Mouse (Mus musculus): ENCODE data around the gene Lrrc37a. TPM values are rescaled to one million over a fixed set of nuclear protein-coding genes. Genes with fewer than 3 reads are reported as not detected.
A peak's percentile ranks its signal among the peaks of the same experiment; 100 is the strongest.
"Not testable (repeated sequence)": the region's sequence is repeated elsewhere in the genome, so short reads cannot be mapped to it uniquely, and the experiment has no call there.

Gene Lrrc37a
- polyA plus RNA-seq, 1 experiment from 2014 or later = not detected

DNA sequence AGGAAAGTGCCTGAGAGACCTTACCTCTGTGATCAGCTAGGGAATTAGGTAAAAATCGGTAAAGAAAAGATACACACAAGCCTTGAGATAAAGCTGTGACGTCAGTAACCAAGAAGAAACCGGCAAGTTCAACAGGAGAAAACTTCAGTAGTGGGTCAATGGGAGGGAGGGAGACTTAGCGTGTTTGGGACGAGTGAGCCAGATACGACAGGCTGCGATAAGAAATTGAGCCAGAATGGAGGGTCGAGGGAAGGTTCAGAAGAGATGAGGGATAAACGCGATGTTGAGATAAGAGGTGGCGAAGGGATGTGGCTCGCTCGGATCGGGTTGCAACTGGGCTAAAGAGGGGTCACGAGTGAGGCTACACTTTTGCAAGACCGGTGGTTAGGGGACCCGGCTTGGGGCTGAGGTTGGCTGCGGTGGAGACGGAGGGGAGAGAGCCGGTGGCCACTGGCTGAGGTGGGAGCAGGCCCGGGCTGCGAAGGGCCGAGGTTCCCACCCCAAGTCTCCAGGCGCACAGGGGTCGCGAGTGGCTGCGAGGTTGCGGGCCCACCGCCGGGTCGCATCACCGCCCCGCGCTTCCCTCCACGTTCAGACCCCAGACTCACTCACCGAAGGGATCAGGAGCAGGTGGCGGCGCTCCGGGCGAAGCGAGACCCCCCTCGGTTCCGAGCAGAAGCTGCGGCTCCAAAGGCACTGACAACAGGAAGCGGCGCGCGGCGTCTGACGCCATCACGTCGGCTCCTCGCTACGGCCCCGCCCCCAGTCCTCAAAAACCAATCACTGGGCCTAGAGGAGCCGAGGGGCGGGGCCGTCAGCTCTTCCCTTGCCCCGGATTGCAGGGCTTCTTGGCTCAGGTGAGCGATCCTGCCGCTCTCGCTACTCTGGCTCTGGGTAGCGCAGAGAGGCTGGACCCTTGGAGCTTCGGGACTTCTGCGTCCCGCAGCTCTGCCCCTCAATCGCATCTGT, 92.1 kb downstream of the Lrrc37a start, which contains the start of gene Plekhm1:
TSS of gene Plekhm1 (minus strand) at position 707 of the 969 bp plus-strand sequence.
- Histone ChIP-seq H3K27me3 (no peaks in the 10 kb centered on the region), H3K4me1 (peaks cover 25% of the 10 kb centered on the region), H3K4me3 (replicated peaks) (peak within 1 kb of the TSS; percentile 84), H3K9me3 (no peaks in the 10 kb centered on the region), H3K27ac (0 out of 2 replicates have a peak within 1 kb of the TSS, but pooled peaks have one; percentile 42), H3K4me2 (peak within 1 kb of the TSS; percentile 85), H3K9ac (peak within 1 kb of the TSS; percentile 82), H3K36me3 (replicated peaks) (no peaks in the 10 kb centered on the region)
- under 1% methylated on average over 66 of the region's 67 CpGs for WGBS
- peak; percentile 98 for ATAC-seq (ENCODE audit: low FRiP score)

DNA sequence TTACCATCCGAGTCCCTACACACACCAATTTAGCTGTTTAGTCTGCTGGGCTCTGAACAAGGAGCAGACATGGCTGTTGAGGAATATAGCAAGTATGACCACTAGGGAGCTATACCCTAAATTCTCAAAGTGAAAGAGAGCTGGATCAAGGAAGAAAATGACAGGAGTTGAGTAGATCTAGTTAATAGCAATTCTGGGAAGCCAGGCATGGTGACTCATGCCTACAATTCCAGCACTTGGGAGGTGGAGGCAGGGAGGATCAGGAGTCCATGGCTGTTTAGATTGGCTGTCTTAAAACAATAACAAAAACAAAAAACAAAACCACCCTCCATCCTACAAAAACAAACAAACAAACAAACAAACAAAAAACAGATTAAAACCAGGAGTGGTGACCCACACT, 93.1 kb downstream of the Lrrc37a start:
- no peak overlapping the region for H3K9ac ChIP-seq
- peak overlapping the region; percentile 84; the same call in 1 of the 2 replicates for H3K4me3 ChIP-seq (replicated peaks)
- peak overlapping the region; percentile 85; the same call in 1 of the 2 replicates for H3K4me2 ChIP-seq

DNA sequence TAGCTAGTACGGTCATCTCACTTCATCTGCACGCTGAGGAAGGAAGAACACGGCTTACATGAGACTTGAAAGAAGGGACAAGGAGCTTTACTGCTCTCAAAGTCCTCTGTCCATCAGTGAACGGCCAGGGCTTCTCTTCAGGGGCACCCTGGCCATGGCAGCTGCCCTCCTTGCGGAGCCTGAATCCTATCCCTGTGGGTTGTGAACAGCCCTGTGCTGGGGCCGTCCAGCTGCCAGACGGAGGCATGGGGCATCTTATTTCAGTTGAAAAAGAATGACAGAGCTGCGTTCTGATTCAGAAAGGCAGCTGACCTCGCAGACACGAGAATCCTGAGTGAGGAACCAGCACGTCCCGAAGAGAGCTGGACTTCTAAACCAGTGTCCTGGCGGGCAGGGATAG, 95.5 kb downstream of the Lrrc37a start:
- H3K9ac ChIP-seq = no peak overlapping the region
- 95% methylated on average over 13 of the region's 13 CpGs for WGBS
- ATAC-seq (ENCODE audit: low FRiP score) = no peak

More for the DNA sequence above, 93.1 kb downstream of the Lrrc37a start:
- 88% methylated on average over 1 of the region's 1 CpGs for WGBS
- Histone ChIP-seq H3K4me1 (peaks cover 27% of the 10 kb centered on the region), H3K27me3 (no peaks in the 10 kb centered on the region), H3K27ac (no peak overlapping the region), H3K9me3 (no peaks in the 10 kb centered on the region), H3K36me3 (replicated peaks) (0 out of 2 replicates have a peak, but pooled peaks cover 2% of the 10 kb centered on the region)
- ATAC-seq (ENCODE audit: low FRiP score) = no peak

DNA sequence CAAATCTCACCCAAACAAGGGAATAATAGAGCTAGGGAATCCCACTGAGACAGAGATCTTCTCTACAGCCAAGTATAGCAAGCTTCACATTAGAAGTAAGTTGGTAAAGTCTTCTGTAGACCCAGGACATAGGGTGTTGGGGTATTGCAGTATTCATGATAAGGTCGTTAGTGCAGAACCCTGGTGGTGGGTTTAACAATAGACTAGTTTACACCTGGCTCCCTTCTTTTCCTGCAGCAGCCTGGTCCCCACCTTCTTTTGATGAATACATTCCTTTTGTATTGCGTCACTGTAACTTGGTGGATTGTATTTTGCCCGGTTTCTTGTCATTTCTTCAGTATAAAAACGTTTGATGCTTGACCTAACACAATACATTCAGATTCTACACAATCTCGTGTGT, 97.3 kb downstream of the Lrrc37a start:
- H3K27me3 ChIP-seq; H3K4me2 ChIP-seq; ATAC-seq (ENCODE audit: low FRiP score); H3K27ac ChIP-seq; H3K4me3 ChIP-seq (replicated peaks); H3K9me3 ChIP-seq; H3K9ac ChIP-seq; H3K36me3 ChIP-seq (replicated peaks): not testable (repeated sequence)
- 44% methylated on average over 5 of the region's 5 CpGs for WGBS
- peaks cover 21% of the 10 kb centered on the region for H3K4me1 ChIP-seq

More for the DNA sequence above, 95.5 kb downstream of the Lrrc37a start:
- Histone ChIP-seq H3K36me3 (replicated peaks) (peaks cover 9% of the 10 kb centered on the region), H3K9me3 (no peaks in the 10 kb centered on the region), H3K27me3 (no peaks in the 10 kb centered on the region), H3K4me1 (peaks cover 27% of the 10 kb centered on the region), H3K4me2 (no peak overlapping the region), H3K4me3 (replicated peaks) (no peak overlapping the region), H3K27ac (no peak overlapping the region)

DNA sequence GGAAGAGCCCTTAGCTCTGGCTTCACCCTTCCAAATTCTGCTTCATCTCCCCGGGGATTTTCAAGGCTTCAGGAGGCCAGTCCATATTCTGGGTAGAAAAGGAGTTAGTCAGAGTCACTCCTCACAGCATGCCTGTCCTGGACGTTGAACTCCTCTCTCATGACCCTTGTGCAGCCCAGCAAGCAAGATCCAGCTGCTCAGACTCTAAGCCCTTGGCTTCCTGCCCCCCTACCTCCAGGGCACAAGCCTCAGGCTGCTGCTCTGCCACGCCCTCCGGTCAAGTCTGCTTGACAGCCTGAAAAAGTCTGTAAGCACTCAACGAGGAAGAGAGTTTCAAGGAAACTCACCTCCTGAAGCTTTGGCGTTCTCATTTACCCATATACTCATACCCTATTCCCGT, 97.8 kb downstream of the Lrrc37a start:
- no peak overlapping the region for H3K27ac ChIP-seq
- H3K4me2 ChIP-seq = no peak overlapping the region
- H3K36me3 ChIP-seq (replicated peaks) = peaks cover 9% of the 10 kb centered on the region
- no peak for ATAC-seq (ENCODE audit: low FRiP score)
- no peak overlapping the region for H3K4me3 ChIP-seq (replicated peaks)
- 80% methylated on average over 7 of the region's 7 CpGs for WGBS
- H3K4me1 ChIP-seq = peaks cover 16% of the 10 kb centered on the region
- no peak overlapping the region for H3K9ac ChIP-seq
- no peaks in the 10 kb centered on the region for H3K9me3 ChIP-seq
- H3K27me3 ChIP-seq = no peaks in the 10 kb centered on the region

DNA sequence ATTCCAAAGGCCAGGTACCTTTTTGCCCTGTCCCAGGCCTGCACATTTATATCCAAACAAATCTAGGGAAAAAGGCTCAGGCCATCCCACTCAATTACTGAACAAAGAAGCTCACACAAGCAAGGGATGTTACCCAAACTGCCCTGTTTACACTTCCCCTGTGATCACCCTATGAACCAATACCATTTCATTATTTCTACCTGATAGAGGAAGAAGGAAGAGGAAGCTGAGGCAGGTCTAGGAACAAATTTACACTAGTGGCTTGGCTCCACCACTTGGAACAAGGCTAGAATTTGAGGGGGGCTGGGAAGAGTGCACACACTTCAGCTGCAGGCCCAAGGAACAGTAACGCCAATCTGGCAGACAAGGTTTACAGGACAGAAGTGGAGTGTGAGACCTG, 98.6 kb downstream of the Lrrc37a start:
- Histone ChIP-seq H3K36me3 (replicated peaks) (peaks cover 9% of the 10 kb centered on the region), H3K27me3 (no peaks in the 10 kb centered on the region), H3K4me1 (peaks cover 9% of the 10 kb centered on the region; the same call in 1 of the 2 replicates), H3K27ac (no peak overlapping the region), H3K9ac (no peak overlapping the region), H3K9me3 (no peaks in the 10 kb centered on the region), H3K4me2 (no peak overlapping the region), H3K4me3 (replicated peaks) (no peak overlapping the region)
- WGBS = 86% methylated on average over 1 of the region's 1 CpGs
- no peak for ATAC-seq (ENCODE audit: low FRiP score)

DNA sequence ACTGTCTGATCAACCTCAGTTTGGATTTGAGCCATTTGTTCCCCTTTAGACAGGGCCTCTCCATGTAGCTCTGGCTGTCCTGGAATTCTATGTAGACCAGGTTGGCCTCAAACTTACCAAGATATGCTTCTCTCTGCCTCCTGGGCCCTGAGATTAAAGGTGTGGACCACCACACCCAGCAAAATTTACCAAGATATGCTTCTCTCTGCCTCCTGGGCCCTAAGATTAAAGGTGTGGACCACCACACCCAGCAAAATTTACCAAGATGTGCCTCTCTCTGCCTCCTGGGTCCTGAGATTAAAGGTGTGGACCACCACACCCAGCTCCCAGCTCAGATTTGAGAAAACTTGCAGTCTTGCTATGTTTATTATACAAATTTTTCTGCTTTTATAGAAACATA, 99.8 kb downstream of the Lrrc37a start:
- Histone ChIP-seq H3K4me1 (0 out of 2 replicates have a peak, but pooled peaks cover 5% of the 10 kb centered on the region), H3K36me3 (replicated peaks) (peaks cover 9% of the 10 kb centered on the region), H3K4me2 (no peak overlapping the region), H3K27ac (no peak overlapping the region), H3K9ac (no peak overlapping the region), H3K4me3 (replicated peaks) (no peak overlapping the region), H3K9me3 (no peaks in the 10 kb centered on the region), H3K27me3 (no peaks in the 10 kb centered on the region)
- no peak for ATAC-seq (ENCODE audit: low FRiP score)

DNA sequence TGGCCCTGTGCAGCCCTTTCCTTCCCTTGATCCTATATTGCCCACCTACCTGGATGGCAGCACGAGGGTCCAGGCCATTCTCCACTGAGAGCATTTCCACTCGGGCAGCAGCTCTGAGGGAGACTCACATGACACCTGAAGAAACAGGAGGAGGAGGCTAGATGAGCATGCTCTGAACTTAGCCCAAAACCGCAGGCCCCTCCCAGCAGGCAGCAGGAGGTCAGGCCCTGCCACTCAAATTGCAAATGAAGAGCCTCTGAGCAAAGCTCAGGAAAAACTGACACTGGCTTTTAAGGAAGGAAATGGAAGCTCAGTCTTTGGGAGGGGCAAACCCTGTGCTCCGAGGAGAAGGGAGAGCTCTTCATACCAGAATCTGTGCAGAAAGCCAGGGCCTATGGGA, 100.6 kb downstream of the Lrrc37a start:
- Histone ChIP-seq H3K36me3 (replicated peaks) (peaks cover 9% of the 10 kb centered on the region), H3K4me1 (0 out of 2 replicates have a peak, but pooled peaks cover 5% of the 10 kb centered on the region), H3K27me3 (no peaks in the 10 kb centered on the region), H3K9ac (no peak overlapping the region), H3K27ac (no peak overlapping the region), H3K4me2 (no peak overlapping the region), H3K4me3 (replicated peaks) (no peak overlapping the region), H3K9me3 (no peaks in the 10 kb centered on the region)
- ATAC-seq (ENCODE audit: low FRiP score) = no peak
- WGBS = 60% methylated on average over 4 of the region's 4 CpGs

DNA sequence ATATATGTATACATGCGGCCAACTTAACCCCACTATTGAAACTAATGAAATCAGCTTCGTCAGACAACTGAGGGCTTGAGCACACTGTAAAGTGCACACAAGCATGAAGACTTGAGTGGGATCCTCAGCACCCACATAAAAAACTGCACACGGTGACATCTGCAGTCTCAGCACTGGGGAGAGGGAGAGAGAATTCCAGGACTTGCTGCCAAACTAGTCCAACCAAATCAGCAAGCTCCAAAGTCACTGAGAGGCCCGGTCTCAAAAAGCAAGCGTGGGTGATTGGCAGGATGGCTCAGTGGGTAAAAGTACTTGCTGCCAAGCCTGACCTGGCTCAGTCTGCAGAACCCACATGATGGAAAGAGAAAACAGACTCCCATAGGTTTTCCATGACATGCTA, 101.7 kb downstream of the Lrrc37a start:
- Histone ChIP-seq H3K4me3 (replicated peaks) (no peak overlapping the region), H3K27ac (no peak overlapping the region), H3K4me2 (no peak overlapping the region), H3K9me3 (no peaks in the 10 kb centered on the region), H3K9ac (no peak overlapping the region), H3K27me3 (no peaks in the 10 kb centered on the region), H3K36me3 (replicated peaks) (peaks cover 9% of the 10 kb centered on the region), H3K4me1 (0 out of 2 replicates have a peak, but pooled peaks cover 5% of the 10 kb centered on the region)
- ATAC-seq (ENCODE audit: low FRiP score) = no peak
- WGBS = 95% methylated on average over 5 of the region's 5 CpGs

DNA sequence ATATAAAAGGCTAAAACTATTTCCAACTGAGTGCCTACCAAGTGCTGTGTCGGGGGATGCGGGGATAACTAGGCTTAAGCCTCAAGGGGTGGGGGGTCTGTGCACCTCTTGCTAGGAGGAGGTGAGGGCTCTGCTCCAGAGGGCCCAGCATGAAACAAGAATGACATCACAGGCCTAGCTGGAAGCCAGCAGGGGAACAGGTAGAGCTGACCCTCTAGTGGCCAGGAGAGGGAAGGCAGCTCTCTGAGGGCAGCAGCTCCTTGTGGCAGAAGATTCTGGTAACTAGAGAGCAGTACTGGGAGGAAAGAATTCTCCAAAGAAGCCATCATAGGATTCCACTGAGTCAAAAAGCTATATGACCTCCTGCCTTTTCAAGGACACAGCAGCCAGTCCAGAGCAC, 102.2 kb downstream of the Lrrc37a start:
- H3K4me1 ChIP-seq = 0 out of 2 replicates have a peak, but pooled peaks cover 1% of the 10 kb centered on the region
- WGBS = 40% methylated on average over 2 of the region's 2 CpGs
- H3K36me3 ChIP-seq (replicated peaks) = peaks cover 9% of the 10 kb centered on the region
- no peak for ATAC-seq (ENCODE audit: low FRiP score)
- no peak overlapping the region for H3K4me3 ChIP-seq (replicated peaks)
- H3K9me3 ChIP-seq = no peaks in the 10 kb centered on the region
- H3K27ac ChIP-seq = no peak overlapping the region
- no peaks in the 10 kb centered on the region for H3K27me3 ChIP-seq
- no peak overlapping the region for H3K4me2 ChIP-seq
- H3K9ac ChIP-seq = no peak overlapping the region

All from forebrain, embryonic 12.5 days (tissue).